Mouse (Mus musculus): ENCODE measurements around the gene Nos1. TPM values are rescaled to one million over a fixed set of nuclear protein-coding genes. Genes with fewer than 3 reads are reported as not detected.

Gene Nos1
- polyA plus RNA-seq, 2 experiments: under 0.01 TPM; not detected in 1

DNA sequence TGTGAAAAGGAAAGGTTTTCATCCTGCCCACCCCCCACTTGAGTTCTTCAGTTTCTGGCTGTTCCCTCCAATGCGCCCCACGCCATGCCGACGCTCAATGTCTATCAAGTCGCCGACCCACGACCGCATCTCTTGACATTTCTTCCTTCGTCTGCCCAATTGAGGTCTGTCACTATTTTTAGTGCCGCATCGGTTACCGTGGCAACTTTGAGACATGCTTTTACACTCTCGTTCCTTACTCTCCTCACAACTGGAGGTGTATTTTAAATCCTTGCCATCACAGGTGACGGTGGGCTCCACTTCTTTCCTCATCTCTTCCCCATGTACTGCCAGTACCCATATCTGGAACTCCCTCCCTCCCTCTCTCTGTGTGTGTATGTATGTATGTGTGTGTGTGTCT is 11.0 kb downstream of the Nos1 start:
- 75% methylated on average over 14 of the region's 14 CpGs for WGBS (ENCODE audit: insufficient replicate concordance)
- H3K4me3 ChIP-seq (ENCODE audit: insufficient read depth in 1 of 2, low read depth in 2 of 2, low read length in 2 of 2): no peak overlapping the region
- no peak overlapping the region for H3K4me2 ChIP-seq (ENCODE audit: low read depth)
- ATAC-seq (ENCODE audit: insufficient read depth) (no peak), DNase-seq (ENCODE audit: low read depth in 3 of 3, low spot score in 3 of 3) (no peak)
- no peaks in the 10 kb centered on the region for H3K36me3 ChIP-seq (replicated peaks; ENCODE audit: control insufficient read depth, insufficient read depth, low read depth)
- no peaks in the 10 kb centered on the region for H3K27me3 ChIP-seq (ENCODE audit: control insufficient read depth, insufficient read depth, low read length)
- no peak for TF ChIP-seq CTCF (IDR thresholded peaks at IDR 0.05; ENCODE audit: low read depth)
- TF ChIP-seq EP300 (IDR thresholded peaks at IDR 0.05; ENCODE audit: low read depth): no peak
- H3K9ac ChIP-seq (replicated peaks): no peak overlapping the region
- no peaks in the 10 kb centered on the region for H3K4me1 ChIP-seq (replicated peaks; ENCODE audit: control insufficient read depth in 2 of 2, insufficient read depth in 2 of 2, low read length in 1 of 2)
- no peak overlapping the region for H3K27ac ChIP-seq
- no peaks in the 10 kb centered on the region for H3K9me3 ChIP-seq (ENCODE audit: control insufficient read depth, low read length)

DNA sequence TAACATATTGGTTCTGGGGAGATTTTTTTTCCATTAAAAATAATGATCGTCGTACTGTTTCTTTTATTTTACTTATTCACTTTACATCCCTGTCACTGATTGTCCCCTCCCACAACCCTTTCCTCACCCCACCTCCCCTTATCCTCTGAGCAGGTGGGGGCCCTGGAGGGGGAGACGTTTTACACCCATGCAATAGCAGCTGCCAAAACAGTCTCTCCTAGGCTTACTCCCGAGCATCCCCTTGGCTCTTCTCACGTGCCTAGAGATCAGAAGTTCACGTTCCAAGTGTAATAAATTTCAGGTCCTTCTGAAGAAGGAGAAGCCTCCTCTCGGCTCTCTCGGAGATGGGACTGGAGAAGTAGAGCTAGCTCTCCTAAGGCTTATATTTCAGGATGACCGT is 20.0 kb downstream of the Nos1 start:
- Histone ChIP-seq H3K27ac (no peak overlapping the region), H3K4me1 (replicated peaks; ENCODE audit: control insufficient read depth in 2 of 2, insufficient read depth in 2 of 2, low read length in 1 of 2) (no peaks in the 10 kb centered on the region), H3K27me3 (ENCODE audit: control insufficient read depth, insufficient read depth, low read length) (no peaks in the 10 kb centered on the region), H3K9me3 (ENCODE audit: control insufficient read depth, low read length) (no peaks in the 10 kb centered on the region), H3K4me2 (ENCODE audit: low read depth) (no peak overlapping the region), H3K9ac (replicated peaks) (no peak overlapping the region), H3K4me3 (ENCODE audit: insufficient read depth in 1 of 2, low read depth in 2 of 2, low read length in 2 of 2) (no peak overlapping the region), H3K36me3 (replicated peaks; ENCODE audit: control insufficient read depth, insufficient read depth, low read depth) (no peaks in the 10 kb centered on the region)
- WGBS (ENCODE audit: insufficient replicate concordance): 60% methylated on average over 9 of the region's 9 CpGs
- TF ChIP-seq CTCF (IDR thresholded peaks at IDR 0.05; ENCODE audit: low read depth) (no peak), EP300 (IDR thresholded peaks at IDR 0.05; ENCODE audit: low read depth) (no peak)
- ATAC-seq (ENCODE audit: insufficient read depth) (no peak), DNase-seq (ENCODE audit: low read depth in 3 of 3, low spot score in 3 of 3) (no peak)

DNA sequence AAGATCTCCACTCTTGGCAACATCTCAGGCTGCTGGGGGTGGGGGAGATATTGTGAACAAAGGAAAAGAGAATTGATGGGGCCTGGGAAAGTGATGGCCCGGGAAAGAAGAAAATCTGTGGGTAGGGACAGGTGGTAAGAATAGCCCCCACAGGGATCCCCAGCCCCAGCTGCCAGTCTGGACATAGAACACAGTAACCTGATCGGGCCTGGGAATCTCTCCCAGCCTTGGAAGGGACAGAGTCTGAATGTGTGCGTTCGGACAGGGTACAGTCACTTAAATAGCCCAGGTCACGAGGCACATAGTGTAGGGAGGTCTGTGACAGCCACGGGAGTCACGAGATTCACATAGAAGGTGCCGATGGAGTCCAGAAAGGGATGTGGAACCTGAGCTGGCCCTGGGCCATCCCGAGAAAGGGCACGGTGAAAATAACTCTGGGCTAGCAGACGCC is 21.3 kb downstream of the Nos1 start:
- Histone ChIP-seq H3K9me3 (ENCODE audit: control insufficient read depth, low read length) (no peaks in the 10 kb centered on the region), H3K27me3 (ENCODE audit: control insufficient read depth, insufficient read depth, low read length) (no peaks in the 10 kb centered on the region), H3K4me3 (ENCODE audit: insufficient read depth in 1 of 2, low read depth in 2 of 2, low read length in 2 of 2) (no peak overlapping the region), H3K36me3 (replicated peaks; ENCODE audit: control insufficient read depth, insufficient read depth, low read depth) (no peaks in the 10 kb centered on the region), H3K9ac (replicated peaks) (no peak overlapping the region), H3K27ac (no peak overlapping the region), H3K4me2 (ENCODE audit: low read depth) (no peak overlapping the region), H3K4me1 (replicated peaks; ENCODE audit: control insufficient read depth in 2 of 2, insufficient read depth in 2 of 2, low read length in 1 of 2) (no peaks in the 10 kb centered on the region)
- TF ChIP-seq CTCF (IDR thresholded peaks at IDR 0.05; ENCODE audit: low read depth): no peak
- no peak for TF ChIP-seq EP300 (IDR thresholded peaks at IDR 0.05; ENCODE audit: low read depth)
- 71% methylated on average over 11 of the region's 11 CpGs for WGBS (ENCODE audit: insufficient replicate concordance)
- ATAC-seq (ENCODE audit: insufficient read depth) (no peak), DNase-seq (ENCODE audit: low read depth in 3 of 3, low spot score in 3 of 3) (no peak)

DNA sequence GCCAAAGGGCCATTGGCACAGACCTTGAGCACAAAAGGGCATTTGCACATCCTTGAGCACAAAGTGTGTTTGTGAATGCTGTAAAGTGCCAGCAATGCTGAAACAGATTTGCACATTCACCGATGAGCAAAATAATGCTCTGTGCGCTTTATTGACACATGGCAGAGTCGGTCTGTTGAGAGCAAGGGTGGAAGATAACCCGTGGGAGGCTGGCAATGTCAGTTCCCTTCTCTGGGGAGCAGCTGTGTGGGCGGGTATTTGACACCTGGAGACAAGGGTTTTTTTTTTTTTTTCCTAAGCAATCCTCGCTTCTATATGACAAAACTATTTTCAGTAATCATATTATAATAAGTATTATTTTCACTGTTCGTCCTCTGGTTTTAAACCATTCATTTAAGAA is 22.7 kb downstream of the Nos1 start:
- Histone ChIP-seq H3K4me2 (ENCODE audit: low read depth) (no peak overlapping the region), H3K9ac (replicated peaks) (no peak overlapping the region), H3K4me1 (replicated peaks; ENCODE audit: control insufficient read depth in 2 of 2, insufficient read depth in 2 of 2, low read length in 1 of 2) (no peaks in the 10 kb centered on the region), H3K36me3 (replicated peaks; ENCODE audit: control insufficient read depth, insufficient read depth, low read depth) (no peaks in the 10 kb centered on the region), H3K27me3 (ENCODE audit: control insufficient read depth, insufficient read depth, low read length) (no peaks in the 10 kb centered on the region), H3K27ac (no peak overlapping the region), H3K4me3 (ENCODE audit: insufficient read depth in 1 of 2, low read depth in 2 of 2, low read length in 2 of 2) (no peak overlapping the region), H3K9me3 (ENCODE audit: control insufficient read depth, low read length) (no peaks in the 10 kb centered on the region)
- TF ChIP-seq EP300 (IDR thresholded peaks at IDR 0.05; ENCODE audit: low read depth) (no peak), CTCF (IDR thresholded peaks at IDR 0.05; ENCODE audit: low read depth) (no peak)
- no peak for DNase-seq (ENCODE audit: low read depth in 3 of 3, low spot score in 3 of 3)
- 49% methylated on average over 7 of the region's 7 CpGs for WGBS (ENCODE audit: insufficient replicate concordance)
- ATAC-seq (ENCODE audit: insufficient read depth): no peak

DNA sequence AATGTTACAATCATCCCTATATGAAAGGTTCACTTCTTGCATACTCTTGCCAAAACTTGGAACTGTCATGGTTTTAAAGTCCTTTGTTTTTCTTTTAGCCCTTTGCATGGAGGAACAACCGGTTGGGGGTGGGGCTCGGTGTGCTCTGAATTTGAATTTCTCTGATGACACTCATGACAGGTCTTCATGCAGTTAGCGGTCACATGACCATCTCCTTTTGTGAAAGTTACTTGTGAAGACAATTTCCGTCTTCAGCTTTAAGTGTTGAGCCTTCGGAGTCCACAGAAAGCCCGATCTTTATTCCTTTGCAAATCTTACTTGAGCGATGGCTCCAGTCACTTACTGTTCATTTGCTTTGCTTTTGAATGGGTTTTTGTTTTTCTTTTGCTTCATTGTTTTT is 30.1 kb downstream of the Nos1 start:
- H3K27me3 ChIP-seq (ENCODE audit: control insufficient read depth, insufficient read depth, low read length): no peaks in the 10 kb centered on the region
- H3K4me3 ChIP-seq (ENCODE audit: insufficient read depth in 1 of 2, low read depth in 2 of 2, low read length in 2 of 2): no peak overlapping the region
- no peaks in the 10 kb centered on the region for H3K9me3 ChIP-seq (ENCODE audit: control insufficient read depth, low read length)
- no peaks in the 10 kb centered on the region for H3K36me3 ChIP-seq (replicated peaks; ENCODE audit: control insufficient read depth, insufficient read depth, low read depth)
- no peak for DNase-seq (ENCODE audit: low read depth in 3 of 3, low spot score in 3 of 3)
- H3K9ac ChIP-seq (replicated peaks): no peak overlapping the region
- no peak overlapping the region for H3K4me2 ChIP-seq (ENCODE audit: low read depth)
- H3K4me1 ChIP-seq (replicated peaks; ENCODE audit: control insufficient read depth in 2 of 2, insufficient read depth in 2 of 2, low read length in 1 of 2): no peaks in the 10 kb centered on the region
- no peak overlapping the region for H3K27ac ChIP-seq
- WGBS (ENCODE audit: insufficient replicate concordance): 76% methylated on average over 7 of the region's 7 CpGs
- TF ChIP-seq CTCF (IDR thresholded peaks at IDR 0.05; ENCODE audit: low read depth) (no peak), EP300 (IDR thresholded peaks at IDR 0.05; ENCODE audit: low read depth) (no peak)
- no peak for ATAC-seq (ENCODE audit: insufficient read depth)
